Mouse (Mus musculus): ENCODE data around the gene Tmx2.

- TF ChIP-seq CTCF (IDR thresholded peaks at IDR 0.05; ENCODE audit: borderline replicate concordance, insufficient read depth, low read length) (no peak), POLR2A (IDR thresholded peaks at IDR 0.05; ENCODE audit: low read depth, low read length) (no peak)
Observed at GRCm38 (mm10) chr2:84726716-84727115, 47.8 kb upstream of the Tmx2 start.

Data from embryonic fibroblast, embryonic 13.5 days (primary cell).